Mouse (Mus musculus) cerebellum, postnatal 36 days (tissue): ENCODE results near the gene Ppp1r36.
"Not testable (repeated sequence)": the region's sequence is repeated elsewhere in the genome, so short reads cannot be mapped to it uniquely, and the experiment has no call there.

Experiments used
- DNase-seq, 2 experiments: peaks; one replicate each; pipeline ENCODE4 v3.0.0; 2021 to 2022; ENCODE audit warnings: mixed read lengths in 2 of 2

The Ppp1r36 gene

GRCm38 (mm10) chr12:76401674-76402073 is 15.7 kb upstream of the Ppp1r36 start:
- DNase-seq: no peak

GRCm38 (mm10) chr12:76402991-76403885 is 14.1 kb upstream of the Ppp1r36 start:
- peak in 1 of 2 experiments; percentile 10 for DNase-seq

GRCm38 (mm10) chr12:76403886-76404537 is 13.3 kb upstream of the Ppp1r36 start, which contains the start of gene Hspa2:
Gene Hspa2, plus strand, starts transcription at chr12:76404176.
- peak; percentile 99 to 100 for DNase-seq

- no peak for DNase-seq
These were observed 12.5 kb upstream of the Ppp1r36 start for GRCm38 (mm10) chr12:76404836-76405182.

GRCm38 (mm10) chr12:76405183-76405970 is 12.0 kb upstream of the Ppp1r36 start:
- peak; percentile 31 to 37 for DNase-seq

- no peak for DNase-seq
These were observed 11.4 kb upstream of the Ppp1r36 start for GRCm38 (mm10) chr12:76405971-76406370.

GRCm38 (mm10) chr12:76407184-76407583 is 10.2 kb upstream of the Ppp1r36 start:
- no peak for DNase-seq

- no peak for DNase-seq
These were observed 8.2 kb upstream of the Ppp1r36 start for GRCm38 (mm10) chr12:76409166-76409565.

GRCm38 (mm10) chr12:76415383-76416010 is 1.8 kb upstream of the Ppp1r36 start:
- DNase-seq: no peak

- DNase-seq: no peak
These were observed 1.0 kb downstream of the Ppp1r36 start for GRCm38 (mm10) chr12:76418346-76418745.

GRCm38 (mm10) chr12:76425256-76425655 is 7.9 kb downstream of the Ppp1r36 start:
- no peak for DNase-seq

GRCm38 (mm10) chr12:76427546-76427945 is 10.2 kb downstream of the Ppp1r36 start:
- no peak for DNase-seq

- DNase-seq: no peak
These were observed 13.6 kb downstream of the Ppp1r36 start for GRCm38 (mm10) chr12:76430879-76431406.

GRCm38 (mm10) chr12:76431431-76431830 is 14.1 kb downstream of the Ppp1r36 start:
- DNase-seq: no peak

- DNase-seq: no peak
These were observed 16.8 kb downstream of the Ppp1r36 start for GRCm38 (mm10) chr12:76434111-76434510.

- no peak for DNase-seq
These were observed 17.7 kb downstream of the Ppp1r36 start for GRCm38 (mm10) chr12:76435084-76435483.

- DNase-seq: no peak
These were observed 18.2 kb downstream of the Ppp1r36 start for GRCm38 (mm10) chr12:76435549-76435948.

- DNase-seq: not testable (repeated sequence)
These were observed 26.1 kb downstream of the Ppp1r36 start for GRCm38 (mm10) chr12:76443488-76443887.

GRCm38 (mm10) chr12:76444359-76444772 is 27.0 kb downstream of the Ppp1r36 start:
- DNase-seq: no peak

GRCm38 (mm10) chr12:76444862-76445261 is 27.5 kb downstream of the Ppp1r36 start:
- DNase-seq: no peak

- no peak for DNase-seq
These were observed 28.9 kb downstream of the Ppp1r36 start for GRCm38 (mm10) chr12:76446201-76446600.

GRCm38 (mm10) chr12:76448127-76448526 is 30.8 kb downstream of the Ppp1r36 start:
- no peak for DNase-seq
